Mouse (Mus musculus) megakaryocyte-erythroid progenitor cell, adult 5-6 weeks (primary cell): ENCODE measurements around the gene Hectd4. TPM values are rescaled to one million over a fixed set of nuclear protein-coding genes. Genes with fewer than 3 reads are reported as not detected.

Experiments
- ATAC-seq: replicated peaks from 2 replicates; pipeline ENCODE4 v1.8.0; 2016; ENCODE audit warnings: mild to moderate bottlenecking, inconsistent platforms; ENCODE audit not compliant: severe bottlenecking, poor library complexity, low FRiP score, low TSS enrichment
- total RNA-seq, 2 experiments: library from RNA; stranded (forward) in 1 of 2; stranded (reverse) in 1 of 2; fragments of 200-1000, 215-1000 nt in 1 of 2; fragments of >200 nt in 1 of 2; fragmentation: Nextera tagmentation in 1 of 2; gene quantifications; 2 replicates each; pipeline ENCODE4 v1.2.3; 2014 to 2017

Gene Hectd4
- total RNA-seq, 2 experiments from 2014 or later, result 25.7 to 53.9 TPM

DNA sequence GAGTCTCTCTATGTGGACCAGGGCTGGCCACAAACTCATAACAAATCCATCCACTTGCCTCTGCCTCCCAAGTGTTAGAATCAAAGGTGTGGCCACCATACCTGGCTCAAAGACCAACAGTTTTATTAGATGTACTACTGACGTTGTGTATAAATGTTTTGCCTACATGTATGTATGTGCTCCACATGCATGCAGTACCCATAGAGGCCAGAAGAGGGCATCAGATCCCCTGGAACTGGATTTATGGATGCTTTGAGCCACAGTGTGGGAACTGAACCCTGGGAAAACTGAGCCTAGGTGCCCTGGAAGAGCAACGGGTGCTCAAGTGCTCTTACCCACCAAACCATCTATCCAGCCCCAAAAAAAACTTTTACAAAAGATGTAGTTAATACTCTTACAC lies 160.7 kb downstream of the Hectd4 start:
- no peak for ATAC-seq

DNA sequence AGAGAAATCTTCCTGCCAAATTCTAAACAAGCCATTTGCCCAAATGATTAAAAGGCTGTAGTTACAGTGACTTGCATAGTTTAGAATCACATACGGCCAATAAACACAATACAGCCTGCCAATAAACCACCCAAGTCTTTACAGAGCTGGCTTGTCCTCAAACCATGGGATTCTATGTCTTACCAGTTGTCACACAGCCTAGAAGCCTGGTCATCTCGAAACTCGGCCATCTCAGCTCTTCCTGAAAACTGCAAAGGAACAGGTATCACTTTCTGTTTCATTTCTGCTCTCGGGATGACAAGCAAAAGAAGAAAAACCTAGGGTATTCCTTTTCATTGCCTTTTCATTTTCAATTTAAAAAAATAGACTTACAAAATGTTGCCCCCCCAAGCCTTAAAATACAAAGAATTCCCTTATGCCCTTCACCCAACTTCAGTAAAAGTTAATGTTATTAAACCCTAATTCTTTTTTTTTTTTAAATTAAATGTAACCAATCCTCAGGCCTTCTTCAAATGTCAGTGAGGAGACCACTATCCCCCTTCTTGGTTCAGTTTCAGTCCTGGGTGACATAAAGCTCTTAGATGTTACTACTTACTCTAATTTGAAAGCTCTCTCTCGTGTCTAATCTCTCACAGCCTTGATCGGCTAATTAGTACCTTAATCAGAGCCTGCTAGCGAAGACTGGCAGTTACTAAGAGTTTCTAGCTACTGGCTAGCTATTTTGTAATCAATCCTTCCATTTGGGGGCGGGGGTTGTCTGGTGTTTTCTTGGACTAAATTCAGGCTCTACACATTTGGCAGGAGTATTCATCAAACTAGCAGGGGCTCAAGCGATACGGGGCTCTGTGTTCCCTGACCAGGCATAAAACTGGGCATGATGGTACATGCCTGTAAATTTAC lies 164.1 kb downstream of the Hectd4 start:
- no peak for ATAC-seq

DNA sequence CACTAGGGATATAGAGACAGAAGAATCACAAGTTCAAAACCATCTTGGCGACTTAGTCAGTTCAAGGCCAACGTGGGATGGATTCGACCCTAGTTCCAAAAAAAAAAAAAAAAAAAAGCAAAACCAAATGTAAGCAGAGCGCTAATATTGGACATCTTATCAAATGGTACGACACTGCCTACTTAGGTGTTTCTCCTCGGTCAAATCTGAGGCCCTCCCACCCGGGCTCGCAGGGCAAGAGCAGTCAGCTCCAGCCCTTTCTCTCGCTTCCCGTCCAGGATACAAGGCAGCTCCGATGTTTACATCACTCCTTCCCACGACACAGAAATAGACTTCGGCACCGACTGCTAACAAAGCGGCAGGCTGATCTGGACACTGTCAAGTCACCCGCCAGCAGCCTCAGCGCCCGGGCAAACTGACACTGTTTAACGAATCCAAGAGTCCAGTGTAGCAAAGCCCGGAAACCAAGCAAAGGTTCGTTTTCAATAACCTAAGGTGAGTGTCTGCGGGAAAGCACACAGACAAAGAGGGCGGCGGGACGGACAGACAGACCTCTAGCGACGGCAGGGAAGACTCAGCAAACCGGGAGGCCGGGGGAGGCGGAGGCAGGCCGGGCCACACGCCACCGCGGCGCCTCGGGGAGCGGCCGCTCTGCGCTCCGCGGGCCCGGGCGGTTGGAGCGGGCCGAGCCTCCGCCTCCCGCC lies 164.9 kb downstream of the Hectd4 start:
- peak; percentile 14; the same call in 1 of the 2 replicates for ATAC-seq

DNA sequence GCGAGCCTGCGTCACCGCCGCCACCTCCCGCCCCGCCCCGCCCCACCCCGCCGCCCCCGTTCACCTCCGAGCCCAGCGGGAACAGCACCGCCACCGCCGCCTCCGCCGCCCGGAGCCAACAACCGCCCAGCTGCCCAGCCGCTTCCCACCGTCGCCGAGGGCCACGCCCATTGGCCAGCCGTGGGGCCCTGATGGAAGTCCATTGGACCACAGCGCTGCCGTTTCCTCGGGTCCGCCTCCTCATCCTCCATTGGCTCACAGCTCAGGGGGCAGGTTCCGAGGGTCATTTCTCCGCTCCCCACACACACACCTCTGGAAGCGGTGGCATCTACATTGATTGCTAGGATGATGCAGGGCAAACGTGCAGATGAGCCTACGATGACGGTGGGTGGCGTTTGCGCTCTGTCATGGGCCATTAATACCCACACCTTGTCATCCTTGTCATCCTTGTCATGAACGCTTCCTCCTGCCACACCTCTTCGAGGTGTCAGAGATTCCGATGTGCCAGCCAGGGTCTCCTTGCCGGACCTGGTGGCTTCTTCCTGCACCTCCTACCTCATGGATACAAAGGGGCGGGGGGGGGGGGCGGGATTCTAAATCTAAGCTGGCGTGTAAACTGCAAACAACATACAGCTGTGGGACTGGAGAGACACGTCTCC lies 165.6 kb downstream of the Hectd4 start, which contains the start of gene Trafd1:
Gene Trafd1, minus strand, starts transcription at position 172 of the 659 bp plus-strand sequence.
- ATAC-seq, result peak; percentile 96

DNA sequence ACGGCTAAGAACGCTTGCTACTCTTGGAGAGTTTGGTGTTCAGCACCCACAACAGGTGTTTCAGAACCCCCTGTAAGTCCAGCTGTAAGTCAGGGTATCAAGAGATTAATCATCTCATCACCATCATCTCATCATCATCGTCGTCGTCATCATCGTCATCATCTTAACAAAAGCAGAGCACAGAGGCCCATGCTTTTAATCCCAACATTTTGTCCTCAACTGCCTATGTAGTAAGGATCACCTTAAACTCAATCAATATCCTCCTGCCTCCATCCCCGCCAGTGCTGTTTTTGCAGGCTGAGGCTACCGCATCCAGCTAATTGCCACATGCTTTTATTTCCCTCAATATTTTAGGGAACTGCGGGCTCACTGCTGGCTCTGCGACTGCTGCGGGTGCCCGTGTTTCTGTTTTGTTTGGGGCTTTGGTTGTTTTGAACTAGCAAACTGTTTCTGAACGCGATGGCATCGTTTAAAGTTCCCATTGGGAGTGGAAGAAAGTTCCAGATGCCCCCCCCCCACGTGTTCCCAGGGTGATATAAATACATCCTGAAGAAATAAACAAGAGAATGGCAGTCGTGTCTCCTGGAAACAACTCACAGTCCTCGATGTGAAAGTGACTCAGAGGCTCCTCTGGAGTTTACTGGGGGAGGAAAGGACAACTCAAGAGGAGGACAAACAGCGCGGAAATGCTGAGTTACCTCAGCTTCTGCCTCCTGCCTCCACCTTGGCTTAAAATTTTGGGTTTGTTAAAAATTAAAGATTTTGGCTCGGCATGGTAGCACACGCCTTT lies 166.3 kb downstream of the Hectd4 start:
- ATAC-seq, result no peak

DNA sequence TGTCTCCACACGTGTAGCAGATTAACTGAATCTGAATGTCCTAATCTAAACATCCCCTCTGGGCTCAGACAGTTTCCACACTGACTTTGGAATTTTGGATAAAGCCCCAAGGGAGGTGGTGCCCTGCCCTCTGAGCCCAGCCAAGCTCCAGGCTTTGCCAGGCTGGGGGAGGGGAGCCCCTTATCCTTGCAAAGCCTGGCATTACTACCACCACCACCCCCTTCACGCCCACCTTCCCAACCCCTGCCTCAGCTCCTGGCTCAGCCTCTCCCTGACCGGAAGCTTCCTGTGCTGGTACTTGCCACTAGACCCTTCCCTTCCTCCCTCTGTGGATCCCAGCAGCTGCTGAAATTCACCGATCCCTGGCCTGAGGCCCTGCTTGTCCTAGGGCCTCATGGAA lies 167.1 kb downstream of the Hectd4 start:
- ATAC-seq, result no peak

DNA sequence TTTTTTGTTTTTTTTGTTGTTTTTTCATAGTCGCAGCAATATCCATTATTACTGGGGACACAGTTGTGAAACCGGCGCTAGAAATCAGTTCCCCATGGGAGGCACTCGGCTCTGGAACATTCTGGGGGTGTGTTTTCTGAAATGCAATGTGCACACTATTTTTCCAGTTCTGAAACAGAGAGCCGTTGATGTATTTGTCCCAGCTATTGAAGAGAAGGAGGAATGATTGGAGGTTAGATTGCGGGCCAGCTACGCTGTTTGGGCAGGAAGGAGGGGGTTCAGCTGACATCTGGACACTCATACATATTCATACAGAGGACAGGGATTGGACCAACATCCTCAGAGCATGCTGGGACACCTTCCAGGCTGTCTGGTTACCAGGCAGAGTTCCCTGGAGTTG lies 169.1 kb downstream of the Hectd4 start:
- no peak for ATAC-seq

DNA sequence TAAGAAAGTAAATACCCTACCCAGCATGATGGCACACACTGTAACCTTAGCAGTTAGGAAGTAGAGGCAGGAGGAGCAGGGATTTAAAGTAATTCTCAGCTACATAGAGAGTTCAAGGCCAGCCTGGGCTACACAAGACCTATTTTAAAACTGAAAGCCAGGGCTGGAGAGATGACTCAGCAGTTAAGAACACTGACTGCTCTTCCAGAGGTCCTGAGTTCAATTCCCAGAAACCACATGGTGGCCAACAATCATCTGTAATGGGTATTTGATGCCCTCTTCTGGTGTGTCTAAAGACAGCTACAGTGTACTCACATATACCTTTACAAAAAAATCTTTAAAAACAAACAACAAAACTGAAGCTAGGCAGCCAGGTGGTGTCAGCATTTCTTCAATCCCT lies 169.7 kb downstream of the Hectd4 start:
- ATAC-seq, result no peak

DNA sequence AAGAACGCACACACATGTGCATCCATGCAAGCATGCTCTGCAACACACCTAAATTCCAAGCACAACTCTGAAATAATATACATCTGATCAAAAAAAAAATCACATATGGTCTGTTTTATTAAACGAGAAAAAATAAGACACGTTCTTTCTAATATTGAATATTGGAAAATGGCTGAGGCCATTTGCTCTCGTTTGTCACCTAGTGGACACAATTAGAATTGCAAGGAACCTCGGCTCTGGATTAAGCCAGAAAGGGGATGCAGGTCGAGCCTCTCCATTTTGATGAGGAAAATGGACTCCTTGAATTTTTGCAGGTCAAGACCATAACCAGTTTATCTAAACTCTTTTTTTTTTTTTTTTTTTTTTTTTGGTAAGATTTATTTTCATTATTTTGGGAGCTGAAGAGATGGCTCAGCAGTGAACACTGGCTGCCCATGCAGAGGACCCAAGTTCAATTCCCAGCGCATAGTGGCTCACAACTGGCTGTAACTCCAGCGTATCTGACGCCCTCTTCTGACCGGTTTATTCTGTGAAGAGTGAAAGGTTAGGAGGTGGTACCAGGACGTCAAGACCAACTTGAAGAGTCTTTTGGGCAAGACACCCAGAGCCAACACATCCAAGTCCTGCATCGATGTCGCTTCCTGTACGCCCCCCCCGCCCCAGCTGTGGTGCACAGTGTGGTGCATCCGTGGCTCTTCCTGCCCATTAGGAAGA lies 172.8 kb downstream of the Hectd4 start:
- no peak for ATAC-seq

DNA sequence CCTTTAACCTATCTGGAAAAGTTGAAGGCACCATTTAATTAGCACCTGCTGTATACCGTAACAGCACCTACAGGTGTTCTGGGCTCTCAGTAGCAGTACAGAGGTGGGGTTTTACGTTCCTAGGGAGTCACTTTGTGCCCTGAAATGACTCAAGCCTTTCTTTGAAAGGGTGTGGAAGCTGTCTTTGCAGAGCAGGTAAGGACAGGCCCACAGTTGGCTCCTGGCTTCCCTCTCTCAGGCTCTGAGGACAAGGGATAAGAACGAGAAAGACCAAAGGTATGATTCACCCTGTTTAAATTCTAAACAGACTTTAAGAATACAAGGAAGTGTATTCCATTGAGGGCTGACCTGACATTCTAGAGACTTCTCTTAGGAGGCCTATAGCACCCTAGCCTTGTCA lies 173.4 kb downstream of the Hectd4 start:
- no peak for ATAC-seq

DNA sequence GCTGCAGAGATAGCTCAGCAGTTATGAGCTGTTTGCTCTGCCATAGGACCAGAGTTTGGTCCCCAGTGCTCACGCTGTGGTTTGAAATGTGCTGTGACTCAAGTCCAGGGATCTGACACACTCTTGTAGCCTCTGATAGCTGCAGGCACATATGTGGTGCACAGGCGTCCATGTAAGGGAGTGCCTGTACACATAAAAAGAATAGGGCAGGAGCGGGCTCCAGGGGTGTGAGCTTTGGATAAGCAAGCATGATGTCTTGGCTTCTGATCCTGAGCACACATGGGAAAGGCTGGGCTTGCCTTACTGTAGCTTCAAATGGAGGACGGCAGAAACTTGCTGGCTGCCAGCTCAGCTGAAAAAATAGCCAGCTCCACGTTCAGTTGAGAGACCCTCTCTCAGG lies 175.6 kb downstream of the Hectd4 start:
- no peak for ATAC-seq

DNA sequence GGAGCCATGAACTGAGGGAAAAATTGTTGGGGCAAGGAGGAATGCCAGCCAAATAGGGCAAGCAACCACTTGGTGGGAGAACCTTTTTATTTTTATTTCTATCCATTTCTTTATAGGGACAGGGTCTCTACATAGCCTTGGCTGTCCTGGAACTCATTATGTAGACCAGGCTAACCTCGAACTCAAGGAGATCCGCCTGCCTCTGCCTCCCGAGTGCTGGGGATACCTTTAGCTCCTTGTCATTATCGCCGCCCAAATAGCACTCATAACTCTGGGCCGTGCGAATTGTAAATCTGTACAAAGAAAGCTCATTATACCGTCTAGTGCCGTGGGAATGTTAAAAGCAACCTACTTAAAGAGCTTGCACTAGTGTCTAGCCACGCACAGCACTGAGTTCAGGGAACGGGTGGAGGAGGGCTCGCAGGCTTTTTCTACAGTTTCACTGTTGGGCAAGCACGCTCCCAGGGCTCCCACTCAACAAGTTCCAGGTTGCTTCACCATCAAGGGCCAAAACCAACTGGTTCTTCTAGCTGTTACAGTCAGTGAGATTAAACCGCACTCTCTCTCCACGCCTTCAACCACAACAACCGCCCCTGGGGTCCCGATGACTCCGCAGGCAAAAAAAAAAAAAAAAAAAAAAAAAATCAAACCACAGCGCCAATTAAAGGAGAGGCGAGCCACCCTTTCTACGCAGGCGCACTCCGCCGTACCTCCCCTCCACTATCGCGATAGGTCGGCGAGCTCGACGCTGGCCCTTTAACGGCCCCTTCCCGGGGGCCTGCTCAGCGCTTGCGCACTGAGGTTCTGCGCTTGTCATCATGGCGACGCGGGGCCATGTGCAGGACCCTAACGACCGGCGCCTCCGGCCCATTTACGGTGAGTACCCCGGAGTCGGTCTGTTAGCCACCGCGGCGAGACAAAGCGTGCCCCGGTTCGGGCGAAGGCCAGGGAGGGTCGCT lies 177.4 kb downstream of the Hectd4 start, which contains the start of gene Naa25:
Gene Naa25, plus strand, starts transcription at position 750 of the 959 bp plus-strand sequence.
- peak; percentile 92 for ATAC-seq

DNA sequence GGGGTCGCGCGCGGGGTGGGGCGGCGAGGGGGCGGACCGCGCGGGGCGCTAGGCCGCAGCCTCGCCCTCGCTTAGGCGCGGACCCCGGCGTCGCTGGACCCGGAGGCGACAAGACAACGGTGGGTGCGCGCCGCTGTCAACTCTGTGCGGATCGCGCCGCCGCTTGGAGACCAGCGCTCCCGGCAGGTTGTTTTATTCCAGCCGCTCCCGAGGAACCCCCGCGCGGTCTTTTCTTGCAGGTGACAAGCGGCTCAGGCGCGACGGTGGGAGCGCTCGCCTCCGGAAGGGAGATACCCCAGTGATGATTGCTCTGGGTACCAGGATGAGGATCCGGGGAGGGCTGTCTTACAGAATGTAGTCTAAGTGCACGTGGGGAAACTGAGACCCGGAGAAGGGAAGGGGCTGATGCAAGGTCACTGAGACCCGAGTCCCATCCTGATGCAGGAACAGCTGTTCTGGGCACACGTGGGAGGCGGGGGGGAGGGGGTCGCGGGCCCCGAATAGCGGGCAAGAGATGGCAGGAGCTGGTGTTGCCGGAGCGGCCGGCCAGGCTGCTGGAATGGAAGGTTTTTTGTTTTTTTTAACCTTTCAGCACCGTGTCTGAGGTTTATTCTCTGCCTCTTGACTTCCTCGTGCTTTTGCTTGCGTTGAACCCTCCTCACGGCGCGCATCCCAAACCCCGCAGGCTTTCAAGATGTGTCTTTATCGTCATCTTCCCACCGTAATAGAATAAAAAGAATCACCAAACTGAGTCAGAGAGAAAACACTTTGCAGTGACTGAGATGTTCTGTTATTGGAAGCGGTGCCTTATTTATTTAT lies 178.3 kb downstream of the Hectd4 start:
- ATAC-seq, result no peak

DNA sequence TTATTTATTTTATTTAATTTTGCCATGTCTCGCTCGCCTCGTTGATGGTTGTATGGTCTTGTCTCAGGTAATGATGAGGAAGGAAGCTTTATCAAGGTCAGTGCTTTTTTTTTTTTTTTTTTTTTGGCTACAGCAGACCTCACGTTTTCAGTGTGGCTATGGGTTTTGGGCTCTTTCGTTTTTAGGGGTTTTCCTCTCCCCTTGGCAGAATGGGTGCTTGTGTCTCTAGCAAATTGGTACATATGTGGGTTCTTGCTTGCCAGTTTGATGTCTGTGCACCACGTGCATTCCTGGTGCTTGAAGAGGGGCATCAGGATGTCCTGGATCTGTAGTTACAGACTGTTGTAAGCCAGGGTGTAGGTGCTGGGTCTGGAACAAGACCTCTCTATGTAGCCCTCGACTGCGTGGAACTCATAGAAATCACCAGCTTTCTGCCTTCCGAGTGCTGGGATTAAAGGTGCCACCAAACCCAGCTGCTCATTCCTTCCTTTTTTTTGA lies 179.0 kb downstream of the Hectd4 start:
- no peak for ATAC-seq

DNA sequence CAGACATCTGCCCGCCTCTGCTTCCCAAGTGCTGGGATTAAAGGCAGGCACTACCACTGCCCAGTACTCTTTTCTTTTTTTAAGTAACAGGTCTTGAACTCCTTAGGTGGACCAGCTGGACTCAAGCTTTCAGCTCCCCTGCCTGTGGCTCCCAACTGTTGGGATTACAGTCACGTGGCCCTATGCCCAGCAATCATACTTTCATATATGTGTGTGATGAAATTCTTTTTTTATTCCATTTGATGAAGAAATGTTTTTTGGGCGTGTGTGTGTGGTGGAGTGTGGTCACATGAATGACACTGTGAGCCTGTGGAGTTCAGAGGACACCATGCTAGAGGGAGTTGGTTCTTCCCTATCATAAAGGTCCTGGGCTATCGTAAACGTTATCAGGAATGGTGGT lies 179.5 kb downstream of the Hectd4 start:
- ATAC-seq, result no peak

DNA sequence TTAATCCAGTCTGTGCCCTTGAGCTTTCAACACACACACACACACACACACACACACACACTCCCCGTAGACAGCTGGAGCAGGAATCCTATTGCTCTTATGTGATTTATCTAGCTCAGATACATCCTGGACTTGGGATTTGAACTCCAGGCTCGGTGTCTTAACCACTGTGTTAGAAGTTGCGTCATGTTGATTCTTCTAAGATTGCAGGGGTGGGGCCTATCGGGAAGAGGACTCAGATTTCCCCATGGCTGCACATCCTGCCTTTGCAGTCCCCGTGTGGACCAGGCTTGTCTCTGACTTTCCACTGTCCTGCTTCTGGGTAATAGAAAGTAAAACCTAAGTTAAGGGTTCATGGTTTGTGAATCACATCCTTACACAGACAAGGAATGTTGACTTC lies 180.0 kb downstream of the Hectd4 start:
- ATAC-seq, result no peak

DNA sequence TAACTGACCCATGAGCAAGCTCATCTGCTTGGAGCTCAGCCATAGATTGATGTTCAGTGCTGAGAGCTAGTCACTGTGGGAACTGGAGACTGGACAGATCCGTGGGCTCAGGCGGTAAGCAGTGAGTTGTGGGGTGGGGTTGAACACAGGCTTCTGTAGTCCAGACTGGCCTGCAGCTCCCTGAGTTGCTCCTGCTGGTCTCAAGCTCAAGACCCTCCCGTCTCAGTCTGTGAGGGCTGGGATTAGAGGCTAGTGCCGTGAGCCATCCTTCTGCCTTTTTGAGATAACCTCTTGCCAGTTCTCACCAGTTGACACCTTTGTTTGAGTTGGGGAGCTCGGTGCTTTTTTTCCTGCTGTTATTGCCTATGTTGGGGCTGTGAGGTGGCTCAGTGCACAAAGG lies 180.8 kb downstream of the Hectd4 start:
- peak; percentile 22; the same call in 1 of the 2 replicates for ATAC-seq
